Mouse (Mus musculus) liver, adult (tissue): ENCODE measurements around the gene Sipa1l2.

ENCODE experiments used
- GATA4 ChIP-seq: IDR thresholded peaks from 2 replicates; pipeline ENCODE4 v1.6.1; 2014; ENCODE audit warnings: mild to moderate bottlenecking, low read length; ENCODE audit not compliant: insufficient replicate concordance

The Sipa1l2 gene

GRCm38 (mm10) chr8:125595571-125596508, 26.2 kb upstream of the Sipa1l2 start:
- TF ChIP-seq GATA4 = no peak

GRCm38 (mm10) chr8:125590363-125590762, 20.8 kb upstream of the Sipa1l2 start:
- no peak for TF ChIP-seq GATA4

- TF ChIP-seq GATA4 = no peak
These were observed 17.0 kb upstream of the Sipa1l2 start for GRCm38 (mm10) chr8:125586587-125586986.

- no peak for TF ChIP-seq GATA4
These were observed 14.7 kb upstream of the Sipa1l2 start for GRCm38 (mm10) chr8:125584276-125584675.

GRCm38 (mm10) chr8:125580426-125580825, 10.8 kb upstream of the Sipa1l2 start:
- TF ChIP-seq GATA4 = no peak

- no peak for TF ChIP-seq GATA4
These were observed 6.5 kb upstream of the Sipa1l2 start for GRCm38 (mm10) chr8:125576127-125576526.

GRCm38 (mm10) chr8:125574280-125574679, 4.7 kb upstream of the Sipa1l2 start:
- no peak for TF ChIP-seq GATA4

- no peak for TF ChIP-seq GATA4
These were observed 2.6 kb upstream of the Sipa1l2 start for GRCm38 (mm10) chr8:125572246-125572645.

- TF ChIP-seq GATA4 = no peak
These were observed 1.3 kb upstream of the Sipa1l2 start for GRCm38 (mm10) chr8:125570835-125571465.

- TF ChIP-seq GATA4 = peak; percentile 38; the same call in 1 of the 2 replicates
These were observed 781 bp upstream of the Sipa1l2 start for GRCm38 (mm10) chr8:125570389-125570788.

- no peak for TF ChIP-seq GATA4
These were observed 616 bp downstream of the Sipa1l2 start for GRCm38 (mm10) chr8:125568851-125569532.

GRCm38 (mm10) chr8:125568421-125568850, 1.2 kb downstream of the Sipa1l2 start:
- TF ChIP-seq GATA4 = no peak

- TF ChIP-seq GATA4 = no peak
These were observed 2.0 kb downstream of the Sipa1l2 start for GRCm38 (mm10) chr8:125567569-125567968.

- no peak for TF ChIP-seq GATA4
These were observed 6.7 kb downstream of the Sipa1l2 start for GRCm38 (mm10) chr8:125562878-125563277.

GRCm38 (mm10) chr8:125560825-125561490, 8.7 kb downstream of the Sipa1l2 start:
- TF ChIP-seq GATA4 = no peak
